Mouse (Mus musculus): ENCODE measurements around the gene Csf2rb.
A peak's percentile ranks its signal among the peaks of the same experiment; 100 is the strongest.

GRCm38 (mm10) chr15:78365916-78366315, 40.4 kb downstream of the Csf2rb start:
- no peak for TF ChIP-seq CTCF (IDR thresholded peaks at IDR 0.05 in 2 of 3, conservative IDR thresholded peaks at IDR 0.05 in 1 of 3; ENCODE audit: control insufficient read depth in 1 of 3, insufficient read depth in 1 of 3, low read depth in 2 of 3, low read length in 3 of 3, poor library complexity in 1 of 3, severe bottlenecking in 1 of 3)
- 0 out of 2 replicates have a peak, but pooled peaks have one; percentile 42 for TF ChIP-seq TCF12 (IDR thresholded peaks at IDR 0.05; ENCODE audit: low read depth, low read length)
- no peak for TF ChIP-seq SIN3A (IDR thresholded peaks at IDR 0.05; ENCODE audit: low read length)
- TF ChIP-seq POLR2AphosphoS2 (IDR thresholded peaks at IDR 0.05; ENCODE audit: low read length): no peak
- TF ChIP-seq POLR2A (IDR thresholded peaks at IDR 0.05; ENCODE audit: control insufficient read depth in 1 of 2, insufficient read depth in 1 of 2, low read depth in 1 of 2, low read length in 2 of 2, poor library complexity in 1 of 2): no peak
- no peak for TF ChIP-seq SMC3 (IDR thresholded peaks at IDR 0.05; ENCODE audit: low read depth, low read length)
- TF ChIP-seq RCOR1 (IDR thresholded peaks at IDR 0.05; ENCODE audit: low read depth, low read length): no peak
- no peak for TF ChIP-seq E2F4 (IDR thresholded peaks at IDR 0.05; ENCODE audit: borderline replicate concordance, low read depth, low read length)
- no peak for TF ChIP-seq MEF2A (IDR thresholded peaks at IDR 0.05; ENCODE audit: extremely low read depth, insufficient replicate concordance, low read depth, low read length, poor library complexity, severe bottlenecking)
- TF ChIP-seq MYC (IDR thresholded peaks at IDR 0.05; ENCODE audit: low read depth, low read length): 0 out of 2 replicates have a peak, but pooled peaks have one; percentile 21
- TF ChIP-seq TAL1 (IDR thresholded peaks at IDR 0.05; ENCODE audit: low read length): no peak
- TF ChIP-seq UBTF (IDR thresholded peaks at IDR 0.05; ENCODE audit: borderline replicate concordance, insufficient read depth, low read depth, low read length): no peak
- peak; percentile 32 to 42; a peak in 2 of 4 replicates for TF ChIP-seq EP300 (IDR thresholded peaks at IDR 0.05; ENCODE audit: low read depth in 1 of 2, low read length in 2 of 2)

Data from MEL (cell line).